Mouse (Mus musculus) macrophage (primary cell): ENCODE data around the gene Smg9. TPM values are rescaled to one million over a fixed set of nuclear protein-coding genes. Genes with fewer than 3 reads are reported as not detected.

Experiments used
- H3K27ac ChIP-seq: fragments of 350-480 bp; formaldehyde crosslinking; 2 replicates; pipeline ENCODE4 v1.9.0; 2021
- H3K36me3 ChIP-seq: fragments of 350-480 bp; formaldehyde crosslinking; 2 replicates; pipeline ENCODE4 v1.9.0; 2021; ENCODE audit errors: inconsistent target
- H3K4me3 ChIP-seq: fragments of 350-480 bp; formaldehyde crosslinking; 2 replicates; pipeline ENCODE4 v1.9.0; 2021; ENCODE audit errors: inconsistent target
- H3K79me2 ChIP-seq: fragments of 350-480 bp; formaldehyde crosslinking; 2 replicates; pipeline ENCODE4 v1.9.0; 2021; ENCODE audit errors: inconsistent target
- WGBS: methylation state at CpG from one replicate; pipeline ENCODE4 v1.1.7; 2026; ENCODE audit warnings: inconsistent platforms; ENCODE audit not compliant: missing documents; 5-methylcytosine and 5-hydroxymethylcytosine counted together
- polyA plus RNA-seq: library from polyadenylated mRNA; stranded (reverse); fragments of 250-400 nt; gene quantifications from 3 replicates; pipeline ENCODE4 v1.2.4, GENCODE M21; 2018; ENCODE audit warnings: inconsistent platforms

Smg9 gene
- polyA plus RNA-seq, 1 experiment from 2014 or later: 19.7 TPM

DNA sequence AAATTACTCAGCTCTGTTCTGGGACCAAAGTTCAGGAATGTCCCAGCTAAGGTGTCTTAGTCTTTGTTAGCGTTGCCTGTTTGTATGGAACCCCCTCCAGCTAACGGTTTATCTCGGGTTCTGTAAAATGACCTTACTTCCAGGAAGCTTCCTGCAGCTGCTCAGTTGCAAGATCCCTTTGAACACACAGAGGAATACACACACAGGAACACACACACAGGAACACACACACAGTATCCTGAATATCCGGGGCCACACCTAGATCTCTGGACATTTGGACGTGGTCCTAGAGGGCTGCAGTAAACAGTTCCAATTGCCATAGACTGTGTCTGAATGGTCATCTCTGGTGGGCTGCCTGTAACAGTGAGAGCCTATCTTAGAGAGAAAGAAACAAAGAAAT lies 56.3 kb downstream of the Smg9 start:
- Histone ChIP-seq H3K36me3 (no peaks in the 10 kb centered on the region), H3K79me2 (no peaks in the 10 kb centered on the region), H3K27ac (no peak overlapping the region), H3K4me3 (no peak overlapping the region)
- 88% methylated on average over 5 of the region's 5 CpGs for WGBS

DNA sequence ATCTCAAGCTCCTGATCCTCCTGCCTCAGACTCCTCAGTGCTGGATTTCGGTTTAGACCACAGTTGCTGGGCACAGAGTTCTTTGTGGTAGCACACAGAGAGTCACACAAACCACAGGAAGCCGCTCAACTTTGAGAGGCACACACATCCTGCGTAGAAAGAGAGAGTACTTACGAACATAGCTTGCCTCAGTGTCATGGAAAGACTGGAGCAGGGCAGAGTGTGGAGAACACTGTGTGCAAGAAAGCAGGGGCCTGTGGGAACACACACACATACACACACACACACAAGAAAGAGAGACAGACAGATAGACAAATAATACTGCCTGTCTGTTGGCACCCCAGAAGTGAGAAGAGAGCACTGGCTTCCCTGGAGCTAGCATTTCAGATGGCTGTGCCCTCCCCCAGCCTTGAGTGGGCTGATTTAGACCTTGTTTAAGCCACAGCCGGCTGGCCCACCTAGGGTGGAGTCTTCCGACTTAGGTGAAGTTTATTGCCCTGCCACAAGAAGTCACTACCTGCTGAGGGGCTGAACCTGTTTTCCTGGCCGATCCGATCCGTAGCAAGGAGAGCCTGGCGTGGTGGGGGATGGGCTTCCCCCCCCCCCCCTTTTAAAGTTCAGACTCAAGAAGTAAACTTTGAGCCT lies 58.4 kb downstream of the Smg9 start:
- Histone ChIP-seq H3K27ac (peak overlapping the region; percentile 60), H3K4me3 (no peak overlapping the region), H3K36me3 (no peaks in the 10 kb centered on the region), H3K79me2 (no peaks in the 10 kb centered on the region)
- 25% methylated on average over 10 of the region's 10 CpGs for WGBS

DNA sequence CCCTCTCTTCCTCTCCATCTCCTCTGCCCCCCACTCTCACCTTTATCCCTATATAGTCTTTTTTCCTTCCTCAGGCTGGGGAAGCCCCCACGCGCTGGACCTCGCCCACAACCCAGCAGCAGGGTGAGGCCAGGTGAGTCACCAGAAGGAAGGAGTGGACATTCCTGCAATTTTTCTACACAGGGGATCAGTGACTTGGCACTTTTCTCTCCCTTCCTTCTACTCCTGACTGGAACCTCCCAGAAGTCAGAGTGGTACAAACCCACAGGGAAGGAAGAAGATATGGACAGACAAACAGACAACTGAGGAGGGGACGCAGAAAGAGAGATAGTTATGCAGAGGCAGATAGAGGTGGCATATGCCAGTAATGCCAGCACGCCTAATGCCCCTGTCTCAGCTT lies 60.0 kb downstream of the Smg9 start:
- Histone ChIP-seq H3K4me3 (no peak overlapping the region), H3K36me3 (no peaks in the 10 kb centered on the region), H3K79me2 (peaks cover 15% of the 10 kb centered on the region), H3K27ac (peak overlapping the region; percentile 65)
- WGBS: 78% methylated on average over 5 of the region's 5 CpGs

DNA sequence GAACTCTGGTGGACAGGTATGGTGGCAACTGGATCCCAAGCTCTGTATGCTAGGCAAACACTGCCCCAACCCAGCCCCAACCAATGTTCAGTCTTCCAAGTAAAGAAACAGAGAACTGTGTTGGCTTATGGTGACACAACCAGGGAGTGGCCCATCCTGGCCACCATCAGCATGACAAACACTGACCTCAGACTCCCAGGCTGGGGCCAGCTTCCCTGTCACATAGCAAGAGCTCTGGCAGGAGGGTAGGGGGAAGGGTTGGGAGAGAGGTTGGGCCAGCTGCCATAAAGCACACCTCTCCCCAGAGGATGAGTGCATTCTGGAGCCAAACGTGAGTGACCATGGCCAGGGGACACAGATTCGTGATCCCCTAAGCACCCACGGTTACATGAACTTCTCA lies 60.4 kb downstream of the Smg9 start:
- WGBS: 75% methylated on average over 3 of the region's 3 CpGs
- H3K4me3 ChIP-seq: no peak overlapping the region
- H3K36me3 ChIP-seq: no peaks in the 10 kb centered on the region
- H3K27ac ChIP-seq: peak overlapping the region; percentile 65
- peaks cover 19% of the 10 kb centered on the region for H3K79me2 ChIP-seq

DNA sequence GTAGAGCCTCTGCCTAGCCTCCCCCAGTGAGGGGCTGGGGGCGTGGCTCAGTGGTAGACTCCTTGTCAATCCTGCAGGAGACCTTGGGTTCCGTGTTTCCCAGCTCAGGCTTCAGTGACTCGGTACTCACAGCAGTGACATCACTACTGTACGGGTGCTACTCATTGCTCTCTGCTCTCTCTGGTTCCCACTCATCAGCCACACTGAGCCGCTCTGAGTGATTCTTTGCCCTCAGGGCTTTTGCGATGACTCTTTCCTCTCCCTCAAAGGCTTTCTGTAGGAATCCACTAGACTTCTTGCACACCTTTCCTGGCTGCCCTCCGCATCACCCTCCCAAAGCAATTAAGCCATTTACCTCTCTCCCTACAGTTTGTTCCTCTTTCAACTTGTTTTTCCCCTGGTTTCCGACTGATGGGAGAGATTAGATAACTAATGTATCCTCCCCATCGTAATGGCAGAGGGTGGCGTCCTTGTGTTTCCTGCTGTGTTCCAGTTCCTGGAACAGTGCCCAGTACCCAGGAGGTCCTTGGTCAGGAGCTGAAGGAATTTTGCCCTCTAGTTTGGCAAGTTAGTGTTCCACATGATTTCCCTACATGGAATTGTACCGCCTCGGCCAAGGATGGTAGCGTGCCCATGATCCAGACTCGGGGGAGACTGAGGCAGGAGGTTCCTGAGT lies 62.1 kb downstream of the Smg9 start:
- Histone ChIP-seq H3K27ac (peak overlapping the region; percentile 57), H3K36me3 (0 out of 2 replicates have a peak, but pooled peaks cover 6% of the 10 kb centered on the region), H3K4me3 (no peak overlapping the region), H3K79me2 (peaks cover 35% of the 10 kb centered on the region)
- 28% methylated on average over 14 of the region's 14 CpGs for WGBS

DNA sequence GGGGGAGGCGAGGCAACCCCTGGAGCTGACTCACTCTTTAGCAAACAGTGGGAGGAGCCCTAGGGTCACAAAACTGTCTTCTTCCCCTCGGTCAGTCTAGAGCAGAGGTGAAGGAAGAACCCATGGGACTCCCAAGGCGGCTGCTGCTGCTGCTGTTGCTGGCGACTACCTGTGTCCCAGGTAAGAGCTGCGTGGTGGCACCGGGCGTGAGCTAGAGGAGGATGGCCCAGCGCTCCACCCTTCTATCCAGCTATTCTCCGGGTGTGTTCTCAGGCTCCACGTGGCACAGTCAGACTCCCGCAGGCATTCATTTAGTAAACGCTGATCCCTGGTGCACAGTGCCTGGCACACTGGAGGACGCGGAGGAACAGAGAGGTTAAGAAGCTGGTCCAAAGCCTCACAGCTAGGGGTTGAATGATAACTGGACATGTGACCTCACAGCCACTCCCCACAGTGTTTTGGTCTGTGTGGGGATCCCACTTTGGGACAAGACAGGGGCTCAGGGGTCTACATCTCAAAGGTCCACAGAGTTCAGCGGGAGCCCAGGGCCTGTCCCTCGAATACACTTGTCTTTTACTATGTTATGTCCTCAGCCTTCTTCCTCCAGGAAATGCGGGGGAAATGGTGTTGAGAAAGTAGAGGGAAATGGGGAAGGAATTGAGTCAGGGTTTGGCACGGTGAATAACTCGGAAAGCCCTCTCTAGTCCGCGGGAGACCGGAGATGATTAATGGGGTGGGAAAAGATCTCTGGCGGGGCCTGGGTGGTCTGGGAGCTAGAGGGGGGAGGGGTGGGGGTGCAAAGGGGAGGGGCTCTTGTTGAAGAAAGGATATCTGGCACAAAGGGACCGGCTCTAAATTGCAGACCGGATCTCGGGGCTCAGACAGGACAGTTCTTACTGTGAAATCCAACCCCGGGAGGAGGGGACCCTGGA lies 63.2 kb downstream of the Smg9 start, which contains the start of gene Plaur:
TSS of gene Plaur (plus strand) at position 97 of the 932 bp plus-strand sequence.
- Histone ChIP-seq H3K4me3 (peak within 1 kb of the TSS; percentile 71), H3K79me2 (peaks cover 45% of the 10 kb centered on the region), H3K36me3 (0 out of 2 replicates have a peak, but pooled peaks cover 10% of the 10 kb centered on the region), H3K27ac (peak within 1 kb of the TSS; percentile 93)
- under 1% methylated on average over 26 of the region's 27 CpGs for WGBS

DNA sequence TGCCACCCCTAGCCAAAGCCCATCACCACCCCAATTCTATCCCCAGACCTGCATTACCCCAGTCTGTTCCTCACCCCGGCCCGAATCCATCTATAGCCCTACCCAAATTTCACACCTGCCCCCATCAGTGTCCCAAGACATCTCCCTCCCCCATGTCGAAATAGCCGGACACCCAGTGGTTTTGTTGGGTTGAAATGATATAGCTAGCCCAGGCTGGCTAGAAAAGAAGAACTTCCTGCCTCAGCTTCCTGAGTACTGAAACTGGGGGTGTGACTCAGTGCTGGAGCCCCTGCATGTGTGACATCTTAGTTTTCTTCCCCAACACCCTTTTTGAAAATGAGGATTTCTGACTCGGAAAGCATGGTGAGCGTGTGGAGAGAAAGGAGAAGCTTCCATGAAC lies 67.4 kb downstream of the Smg9 start:
- H3K79me2 ChIP-seq: peaks cover 66% of the 10 kb centered on the region
- H3K27ac ChIP-seq: peak overlapping the region; percentile 10; the same call in 1 of the 2 replicates
- peaks cover 31% of the 10 kb centered on the region; the same call in 1 of the 2 replicates for H3K36me3 ChIP-seq
- no peak overlapping the region for H3K4me3 ChIP-seq
- 30% methylated on average over 6 of the region's 6 CpGs for WGBS

DNA sequence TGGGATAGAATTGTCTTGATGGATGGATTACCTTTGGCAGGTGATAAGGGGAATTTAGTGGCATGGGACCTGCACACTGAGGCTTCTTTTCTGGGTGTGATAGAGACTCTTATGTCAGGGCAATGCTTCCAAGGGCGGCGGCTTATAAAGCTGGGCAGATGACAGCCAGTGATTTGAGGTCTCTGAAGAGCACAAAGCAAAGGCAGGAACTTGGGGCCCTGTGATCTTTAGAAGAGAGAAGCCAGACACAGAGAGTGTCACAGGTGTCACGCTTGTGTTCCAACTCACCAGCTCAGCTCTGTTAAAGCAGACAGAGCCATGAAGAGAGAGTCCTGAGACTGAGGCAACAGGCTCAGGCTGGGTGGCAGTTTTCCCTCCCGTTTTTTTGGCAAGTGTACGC lies 68.5 kb downstream of the Smg9 start:
- WGBS: 91% methylated on average over 5 of the region's 5 CpGs
- H3K79me2 ChIP-seq: peaks cover 66% of the 10 kb centered on the region
- H3K4me3 ChIP-seq: no peak overlapping the region
- no peak overlapping the region for H3K27ac ChIP-seq
- H3K36me3 ChIP-seq: peaks cover 42% of the 10 kb centered on the region; the same call in 1 of the 2 replicates

DNA sequence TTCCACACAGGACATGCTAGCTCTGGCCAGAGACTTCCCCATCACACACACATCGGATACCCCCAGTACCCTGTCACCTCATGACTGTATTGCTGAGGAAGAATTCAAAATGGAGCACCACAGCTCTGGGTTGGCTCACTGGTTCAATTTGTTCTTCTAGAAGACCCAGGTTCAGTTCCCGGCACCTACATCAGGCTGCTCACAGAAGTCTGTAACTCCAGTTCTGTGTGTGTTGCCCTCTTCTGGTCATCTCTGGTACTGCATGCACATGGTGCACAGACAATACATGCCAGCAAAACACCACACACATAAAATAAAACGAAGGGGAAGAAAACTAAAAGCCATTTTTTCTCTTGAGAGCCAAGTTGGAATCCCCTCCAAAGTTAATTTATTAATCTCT lies 69.7 kb downstream of the Smg9 start:
- H3K4me3 ChIP-seq: no peak overlapping the region
- WGBS: 94% methylated on average over 3 of the region's 3 CpGs
- H3K79me2 ChIP-seq: peaks cover 54% of the 10 kb centered on the region

DNA sequence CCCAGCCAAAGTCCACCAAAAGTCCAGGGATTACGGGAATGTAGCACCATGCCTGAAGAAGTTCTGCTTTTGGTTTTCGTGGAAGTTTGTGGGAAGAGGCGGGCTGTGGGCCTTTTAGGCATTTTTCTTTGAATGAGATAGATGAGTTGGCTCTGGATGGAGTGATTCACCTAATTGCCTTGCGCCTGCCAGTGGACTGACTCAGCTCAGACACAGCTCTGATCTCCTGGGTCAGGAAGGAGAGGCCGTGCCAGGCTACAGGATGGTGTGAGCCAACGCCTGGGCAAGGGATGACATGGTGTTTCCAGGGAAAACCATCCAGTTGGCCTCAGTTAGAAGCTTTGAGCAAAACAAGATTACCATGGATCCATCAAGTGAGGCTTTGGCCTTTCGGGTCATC lies 70.9 kb downstream of the Smg9 start:
- H3K27ac ChIP-seq: no peak overlapping the region
- no peak overlapping the region for H3K4me3 ChIP-seq
- H3K36me3 ChIP-seq: peaks cover 44% of the 10 kb centered on the region; the same call in 1 of the 2 replicates
- peaks cover 42% of the 10 kb centered on the region for H3K79me2 ChIP-seq
- 97% methylated on average over 7 of the region's 7 CpGs for WGBS

More for the DNA sequence above, 69.7 kb downstream of the Smg9 start:
- H3K27ac ChIP-seq: no peak overlapping the region
- H3K36me3 ChIP-seq: peaks cover 44% of the 10 kb centered on the region; the same call in 1 of the 2 replicates

Other genes with a start within 250 kb of the Smg9 start
- gene Zfp114, start 224.6 kb upstream of the Smg9 start, polyA plus RNA-seq: 0.06 to 0.09 TPM in 2 of 3 replicates, not detected in the other
- 3.9 to 7.1 TPM (median 4.4 TPM) in 3 replicates for gene Zfp111, start 188.2 kb upstream of the Smg9 start, polyA plus RNA-seq
- 0.92 to 1.6 TPM (median 1.1 TPM) in 3 replicates for gene Zfp109, start 162.1 kb upstream of the Smg9 start, polyA plus RNA-seq
- 1.1 to 2.5 TPM (median 1.6 TPM) in 3 replicates for gene Zfp108, start 144.8 kb upstream of the Smg9 start, polyA plus RNA-seq
- 0.32 to 0.66 TPM (median 0.48 TPM) in 3 replicates for gene Zfp93, start 129.2 kb upstream of the Smg9 start, polyA plus RNA-seq
- gene Zfp61, start 98.4 kb upstream of the Smg9 start, polyA plus RNA-seq: 5.6 to 8.2 TPM (median 7.2 TPM) in 3 replicates
- 1.0 to 2.1 TPM (median 1.5 TPM) in 3 replicates for gene Zfp94, start 83.0 kb upstream of the Smg9 start, polyA plus RNA-seq
- not detected in 3 replicates for gene Tescl, start 65.7 kb upstream of the Smg9 start, polyA plus RNA-seq
- gene Lypd5, start 50.4 kb upstream of the Smg9 start, polyA plus RNA-seq: not detected in 3 replicates
- gene Kcnn4, start 29.4 kb upstream of the Smg9 start, polyA plus RNA-seq: 11.1 to 85.5 TPM (median 12.1 TPM) in 3 replicates
- gene Irgc1, start 52.7 kb downstream of the Smg9 start, polyA plus RNA-seq: not detected in 3 replicates
- gene Plaur, start 62.9 kb downstream of the Smg9 start, polyA plus RNA-seq: 37.1 to 79.3 TPM (median 71.4 TPM) in 3 replicates
- gene Cadm4, start 82.4 kb downstream of the Smg9 start, polyA plus RNA-seq: not detected in 3 replicates
- gene Zfp428, start 107.4 kb downstream of the Smg9 start, polyA plus RNA-seq: 0.60 to 3.0 TPM (median 0.77 TPM) in 3 replicates
- not detected in 3 replicates for gene AC161166.1, start 112.8 kb downstream of the Smg9 start, polyA plus RNA-seq
- gene Irgq, start 131.1 kb downstream of the Smg9 start, polyA plus RNA-seq: 6.1 to 11.9 TPM (median 11.5 TPM) in 3 replicates
- not detected in 3 replicates for gene Pinlyp, start 146.5 kb downstream of the Smg9 start, polyA plus RNA-seq
- 26.7 to 70.1 TPM (median 46.9 TPM) in 3 replicates for gene Xrcc1, start 146.7 kb downstream of the Smg9 start, polyA plus RNA-seq
- 20.8 to 29.7 TPM (median 27.4 TPM) in 3 replicates for gene Ethe1, start 187.9 kb downstream of the Smg9 start, polyA plus RNA-seq
- gene Zfp575, start 188.0 kb downstream of the Smg9 start, polyA plus RNA-seq: 0.10 TPM in 1 of 3 replicates, not detected in the others
- gene Phldb3, start 211.1 kb downstream of the Smg9 start, polyA plus RNA-seq: 3.0 to 4.3 TPM (median 4.0 TPM) in 3 replicates
- gene Lypd3, start 236.9 kb downstream of the Smg9 start, polyA plus RNA-seq: not detected in 3 replicates